Mouse (Mus musculus): ENCODE results near the gene Gemin5. TPM values are rescaled to one million over a fixed set of nuclear protein-coding genes. Genes with fewer than 3 reads are reported as not detected.

Gene Gemin5
- polyA plus RNA-seq, 1 experiment from 2014 or later, result 19.6 TPM

DNA sequence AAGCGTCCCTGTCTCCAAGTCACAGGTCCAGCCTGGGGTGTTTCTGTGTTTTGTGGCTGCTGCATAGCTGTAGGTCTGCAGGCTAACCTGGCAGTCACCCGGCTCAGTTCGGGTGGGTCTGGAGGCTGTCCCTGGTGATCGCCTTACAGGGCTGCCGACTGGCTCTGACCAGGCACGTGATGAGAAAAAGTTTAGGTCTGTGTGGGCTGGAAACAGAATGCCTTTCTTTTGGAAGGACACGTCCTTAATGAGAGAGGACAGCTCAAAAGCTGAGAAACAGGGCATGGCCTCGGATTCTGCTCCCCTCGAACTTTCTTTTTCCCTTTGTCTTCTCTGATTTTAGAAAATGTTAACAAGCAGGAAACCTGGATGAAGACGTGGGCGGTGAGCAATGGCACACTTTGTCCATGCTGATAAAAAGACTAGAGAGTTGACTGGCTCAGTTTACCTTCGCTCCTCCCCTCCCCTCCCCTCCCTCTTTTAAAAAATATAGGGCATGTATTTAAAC, 75.3 kb downstream of the Gemin5 start, which contains the start of gene Gm12248:
Gene Gm12248 (minus strand): TSS at position 114 of the 508 bp plus-strand sequence.
- peak within 1 kb of the TSS; percentile 42; the same call in 1 of the 2 replicates for H3K9ac ChIP-seq (ENCODE audit: low read depth, low read length)
- no peak within 1 kb of the TSS for H3K4me3 ChIP-seq (ENCODE audit: low read depth, low read length)
- H3K4me2 ChIP-seq (ENCODE audit: low read depth, low read length), result peak within 1 kb of the TSS; percentile 44
- no peaks in the 10 kb centered on the region for H3K4me1 ChIP-seq (ENCODE audit: control insufficient read depth, insufficient read depth, low read length)
- no peak within 1 kb of the TSS for H3K27ac ChIP-seq (replicated peaks; ENCODE audit: low read depth, low read length)
- peak; percentile 63 for DNase-seq (ENCODE audit: low spot score)
- no peaks in the 10 kb centered on the region for H3K36me3 ChIP-seq (ENCODE audit: control insufficient read depth, insufficient read depth, low read length)
- H3K9me3 ChIP-seq (ENCODE audit: control insufficient read depth, low read length), result no peaks in the 10 kb centered on the region
- ATAC-seq (ENCODE audit: low read depth), result peak; percentile 78
- H3K27me3 ChIP-seq (replicated peaks; ENCODE audit: control insufficient read depth, insufficient read depth, low read length), result no peaks in the 10 kb centered on the region
- WGBS, result 13% methylated on average over 12 of the region's 12 CpGs

DNA sequence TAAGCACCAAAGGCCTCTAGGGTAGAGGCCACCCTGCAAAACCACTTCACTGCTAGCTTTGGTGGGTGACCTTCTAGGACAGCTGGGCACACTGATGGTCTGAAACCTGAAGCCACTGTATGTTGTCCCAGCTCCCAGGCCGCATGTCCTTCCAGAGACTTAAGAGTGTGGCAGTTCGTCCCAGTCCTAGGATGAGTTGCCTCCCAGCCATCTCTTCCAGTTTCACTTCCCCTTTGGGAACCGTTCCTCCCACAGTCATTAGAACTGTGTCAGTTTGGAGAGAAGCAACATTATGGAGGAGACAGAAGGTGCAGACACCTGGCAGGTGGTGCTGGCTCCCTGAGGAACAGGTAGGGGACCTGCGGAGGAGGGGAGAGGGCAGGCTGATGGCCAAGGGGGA, 75.8 kb downstream of the Gemin5 start:
- Histone ChIP-seq H3K4me3 (ENCODE audit: low read depth, low read length) (no peak overlapping the region), H3K9me3 (ENCODE audit: control insufficient read depth, low read length) (no peaks in the 10 kb centered on the region), H3K36me3 (ENCODE audit: control insufficient read depth, insufficient read depth, low read length) (no peaks in the 10 kb centered on the region), H3K4me2 (ENCODE audit: low read depth, low read length) (peak overlapping the region; percentile 44), H3K9ac (ENCODE audit: low read depth, low read length) (peak overlapping the region; percentile 42; the same call in 1 of the 2 replicates), H3K4me1 (ENCODE audit: control insufficient read depth, insufficient read depth, low read length) (no peaks in the 10 kb centered on the region), H3K27ac (replicated peaks; ENCODE audit: low read depth, low read length) (no peak overlapping the region), H3K27me3 (replicated peaks; ENCODE audit: control insufficient read depth, insufficient read depth, low read length) (no peaks in the 10 kb centered on the region)
- ATAC-seq (ENCODE audit: low read depth) (no peak), DNase-seq (ENCODE audit: low spot score) (no peak)
- 43% methylated on average over 4 of the region's 4 CpGs for WGBS

DNA sequence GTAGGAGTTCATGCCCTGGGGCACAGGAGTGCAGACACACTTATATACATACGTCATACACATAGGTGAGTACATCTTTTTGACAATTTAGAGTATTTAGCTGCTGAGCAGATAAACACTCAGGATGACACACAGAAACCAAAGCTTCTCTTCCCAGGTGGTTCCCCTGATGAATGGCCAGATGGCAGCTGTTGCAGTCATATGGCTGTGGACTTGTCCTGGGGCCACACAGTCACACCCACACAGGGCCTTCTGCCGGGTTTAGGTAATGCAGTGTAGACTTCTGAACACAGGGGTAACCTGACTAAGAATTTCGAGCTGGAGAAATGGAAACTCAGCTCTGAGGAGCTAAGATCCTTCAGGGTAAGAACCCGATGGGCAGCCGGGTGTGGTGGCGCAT, 86.6 kb downstream of the Gemin5 start:
- H3K4me2 ChIP-seq (ENCODE audit: low read depth, low read length), result no peak overlapping the region
- H3K9ac ChIP-seq (ENCODE audit: low read depth, low read length), result no peak overlapping the region
- DNase-seq (ENCODE audit: low spot score) (no peak), ATAC-seq (ENCODE audit: low read depth) (no peak)
- no peaks in the 10 kb centered on the region for H3K27me3 ChIP-seq (replicated peaks; ENCODE audit: control insufficient read depth, insufficient read depth, low read length)
- no peaks in the 10 kb centered on the region for H3K4me1 ChIP-seq (ENCODE audit: control insufficient read depth, insufficient read depth, low read length)
- H3K4me3 ChIP-seq (ENCODE audit: low read depth, low read length), result no peak overlapping the region
- no peak overlapping the region for H3K27ac ChIP-seq (replicated peaks; ENCODE audit: low read depth, low read length)
- WGBS, result 85% methylated on average over 6 of the region's 6 CpGs
- no peaks in the 10 kb centered on the region for H3K9me3 ChIP-seq (ENCODE audit: control insufficient read depth, low read length)
- no peaks in the 10 kb centered on the region for H3K36me3 ChIP-seq (ENCODE audit: control insufficient read depth, insufficient read depth, low read length)

DNA sequence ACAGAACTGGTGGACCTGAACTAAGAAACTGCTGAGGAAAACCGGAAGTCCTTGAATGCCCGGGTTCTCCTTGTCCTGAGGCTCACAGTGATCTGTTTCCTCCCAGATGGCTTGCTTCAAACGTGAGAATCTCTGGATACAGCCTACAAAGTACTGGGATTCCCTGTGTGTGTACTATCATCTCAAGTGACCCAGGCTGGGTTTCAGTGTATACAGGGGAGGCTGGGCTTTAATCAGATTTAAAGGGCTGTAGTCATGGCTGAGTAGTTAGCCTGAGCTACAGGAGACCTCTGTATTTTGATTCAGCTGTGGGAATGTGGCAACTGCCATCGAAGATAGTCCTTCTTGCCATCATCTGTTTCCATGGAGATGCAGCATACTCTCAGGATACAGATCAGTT, 91.1 kb downstream of the Gemin5 start:
- 78% methylated on average over 4 of the region's 4 CpGs for WGBS
- no peaks in the 10 kb centered on the region for H3K27me3 ChIP-seq (replicated peaks; ENCODE audit: control insufficient read depth, insufficient read depth, low read length)
- no peak overlapping the region for H3K4me2 ChIP-seq (ENCODE audit: low read depth, low read length)
- no peak for DNase-seq (ENCODE audit: low spot score)
- no peak overlapping the region for H3K4me3 ChIP-seq (ENCODE audit: low read depth, low read length)
- H3K4me1 ChIP-seq (ENCODE audit: control insufficient read depth, insufficient read depth, low read length), result no peaks in the 10 kb centered on the region
- no peaks in the 10 kb centered on the region for H3K36me3 ChIP-seq (ENCODE audit: control insufficient read depth, insufficient read depth, low read length)
- H3K9me3 ChIP-seq (ENCODE audit: control insufficient read depth, low read length), result no peaks in the 10 kb centered on the region
- no peak for ATAC-seq (ENCODE audit: low read depth)
- no peak overlapping the region for H3K27ac ChIP-seq (replicated peaks; ENCODE audit: low read depth, low read length)
- no peak overlapping the region for H3K9ac ChIP-seq (ENCODE audit: low read depth, low read length)

DNA sequence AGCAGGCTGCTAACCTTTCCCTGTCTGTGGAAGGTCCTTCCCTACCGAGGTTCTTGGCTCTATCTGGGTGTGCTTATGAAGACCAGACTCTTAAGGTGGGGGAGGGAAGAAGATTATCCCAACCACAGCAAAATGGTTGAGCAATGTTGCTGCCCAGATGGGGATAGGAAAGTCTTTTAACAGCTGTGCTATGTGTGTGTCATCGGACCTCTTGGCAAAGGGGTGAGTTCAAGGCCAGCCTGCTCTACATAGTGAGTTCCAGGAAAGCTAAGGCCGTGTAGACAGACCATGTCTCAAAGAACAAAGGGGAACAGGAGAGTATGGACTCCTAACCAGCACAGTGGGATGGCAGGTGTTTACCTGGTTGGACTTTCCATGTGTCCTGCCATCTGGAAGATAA, 95.4 kb downstream of the Gemin5 start:
- Histone ChIP-seq H3K27me3 (replicated peaks; ENCODE audit: control insufficient read depth, insufficient read depth, low read length) (no peaks in the 10 kb centered on the region), H3K4me1 (ENCODE audit: control insufficient read depth, insufficient read depth, low read length) (no peaks in the 10 kb centered on the region), H3K4me2 (ENCODE audit: low read depth, low read length) (no peak overlapping the region), H3K9ac (ENCODE audit: low read depth, low read length) (no peak overlapping the region), H3K27ac (replicated peaks; ENCODE audit: low read depth, low read length) (no peak overlapping the region), H3K36me3 (ENCODE audit: control insufficient read depth, insufficient read depth, low read length) (no peaks in the 10 kb centered on the region), H3K4me3 (ENCODE audit: low read depth, low read length) (no peak overlapping the region), H3K9me3 (ENCODE audit: control insufficient read depth, low read length) (no peaks in the 10 kb centered on the region)
- no peak for ATAC-seq (ENCODE audit: low read depth)
- DNase-seq (ENCODE audit: low spot score), result no peak
- WGBS, result 63% methylated on average over 3 of the region's 3 CpGs

Other genes with a start within 250 kb of the Gemin5 start
- gene Larp1, start 159.5 kb downstream of the Gemin5 start, polyA plus RNA-seq (2014; fragmentation: Nextera tagmentation; extraction: Ambion mirVana), result 19.5 and 21.9 TPM in 2 replicates
- gene Gm12248, start 75.4 kb downstream of the Gemin5 start, polyA plus RNA-seq (2014; fragmentation: Nextera tagmentation; extraction: Ambion mirVana), result not detected in 2 replicates
- 85.8 and 94.9 TPM in 2 replicates for gene Cnot8, start 64.4 kb downstream of the Gemin5 start, polyA plus RNA-seq (2014; fragmentation: Nextera tagmentation; extraction: Ambion mirVana)
- gene Mrpl22, start 3.1 kb upstream of the Gemin5 start, polyA plus RNA-seq (2014; fragmentation: Nextera tagmentation; extraction: Ambion mirVana), result 112 and 113 TPM in 2 replicates
- gene Igtp, start 31.0 kb upstream of the Gemin5 start, polyA plus RNA-seq (2014; fragmentation: Nextera tagmentation; extraction: Ambion mirVana), result 10.5 and 16.7 TPM in 2 replicates
- gene Irgm2, start 31.1 kb upstream of the Gemin5 start, polyA plus RNA-seq (2014; fragmentation: Nextera tagmentation; extraction: Ambion mirVana), result 4.4 and 5.7 TPM in 2 replicates
- 0.22 and 0.45 TPM in 2 replicates for gene 4930438A08Rik, start 106.3 kb upstream of the Gemin5 start, polyA plus RNA-seq (2014; fragmentation: Nextera tagmentation; extraction: Ambion mirVana)
- gene Zfp692, start 138.5 kb upstream of the Gemin5 start, polyA plus RNA-seq (2014; fragmentation: Nextera tagmentation; extraction: Ambion mirVana), result 14.2 and 14.7 TPM in 2 replicates
- 42.3 TPM in 2 replicates for gene Zfp672, start 161.8 kb upstream of the Gemin5 start, polyA plus RNA-seq (2014; fragmentation: Nextera tagmentation; extraction: Ambion mirVana)
- gene Sh3bp5l, start 162.2 kb upstream of the Gemin5 start, polyA plus RNA-seq (2014; fragmentation: Nextera tagmentation; extraction: Ambion mirVana), result 23.2 and 27.3 TPM in 2 replicates
- gene Lypd8, start 210.5 kb upstream of the Gemin5 start, polyA plus RNA-seq (2014; fragmentation: Nextera tagmentation; extraction: Ambion mirVana), result not detected in 2 replicates